Mouse (Mus musculus): ENCODE data around the gene Fam207a. TPM values are rescaled to one million over a fixed set of nuclear protein-coding genes. Genes with fewer than 3 reads are reported as not detected.

The Fam207a gene
- polyA plus RNA-seq, 2 experiments = 13.9 to 16.7 TPM

GRCm38 (mm10) chr10:77531026-77532019 is 15.7 kb upstream of the Fam207a start:
- peak overlapping the region; percentile 33; the same call in 1 of the 2 replicates for H3K4me2 ChIP-seq (ENCODE audit: low read depth)
- peak overlapping the region; percentile 22 to 47; a peak in 3 of 4 replicates for H3K4me3 ChIP-seq (ENCODE audit: insufficient read depth in 1 of 2, low read depth in 2 of 2, low read length in 2 of 2)
- H3K4me1 ChIP-seq (replicated peaks; ENCODE audit: control insufficient read depth in 2 of 2, insufficient read depth in 2 of 2, low read length in 1 of 2) = peaks cover 10 to 35% of the 10 kb centered on the region in 2 experiments
- no peaks in the 10 kb centered on the region for H3K36me3 ChIP-seq (replicated peaks; ENCODE audit: control insufficient read depth, insufficient read depth, low read depth)
- no peak for DNase-seq (ENCODE audit: low read depth in 3 of 3, low spot score in 3 of 3)
- H3K9me3 ChIP-seq (ENCODE audit: control insufficient read depth, low read length) = no peaks in the 10 kb centered on the region
- peak; percentile 59 for ATAC-seq (ENCODE audit: insufficient read depth)
- WGBS (ENCODE audit: insufficient replicate concordance) = 28% methylated on average over 6 of the region's 6 CpGs
- TF ChIP-seq EP300 (IDR thresholded peaks at IDR 0.05; ENCODE audit: low read depth) = no peak
- TF ChIP-seq CTCF (IDR thresholded peaks at IDR 0.05; ENCODE audit: low read depth) = no peak
- no peak overlapping the region for H3K27ac ChIP-seq
- H3K27me3 ChIP-seq (ENCODE audit: control insufficient read depth, insufficient read depth, low read length) = no peaks in the 10 kb centered on the region
- H3K9ac ChIP-seq (replicated peaks) = no peak overlapping the region

- Histone ChIP-seq H3K4me3 (ENCODE audit: insufficient read depth in 1 of 2, low read depth in 2 of 2, low read length in 2 of 2) (peak within 1 kb of the TSS; percentile 22 to 47), H3K27ac (no peak within 1 kb of the TSS), H3K4me1 (replicated peaks; ENCODE audit: control insufficient read depth in 2 of 2, insufficient read depth in 2 of 2, low read length in 1 of 2) (peaks cover 10 to 35% of the 10 kb centered on the region in 2 experiments), H3K9me3 (ENCODE audit: control insufficient read depth, low read length) (no peaks in the 10 kb centered on the region), H3K9ac (replicated peaks) (peak within 1 kb of the TSS; percentile 20; the same call in 1 of the 2 replicates), H3K4me2 (ENCODE audit: low read depth) (peak within 1 kb of the TSS; percentile 33), H3K27me3 (ENCODE audit: control insufficient read depth, insufficient read depth, low read length) (no peaks in the 10 kb centered on the region), H3K36me3 (replicated peaks; ENCODE audit: control insufficient read depth, insufficient read depth, low read depth) (no peaks in the 10 kb centered on the region)
- DNase-seq (ENCODE audit: low read depth in 3 of 3, low spot score in 3 of 3) = no peak
- TF ChIP-seq EP300 (IDR thresholded peaks at IDR 0.05; ENCODE audit: low read depth) (no peak), CTCF (IDR thresholded peaks at IDR 0.05; ENCODE audit: low read depth) (no peak)
- WGBS (ENCODE audit: insufficient replicate concordance) = 17% methylated on average over 9 of the region's 9 CpGs
- ATAC-seq (ENCODE audit: insufficient read depth) = 0 out of 2 replicates have a peak, but pooled peaks have one; percentile 20
Observed at GRCm38 (mm10) chr10:77530140-77530539, 14.6 kb upstream of the Fam207a start, which contains the start of gene Itgb2. Gene Itgb2, plus strand, starts transcription at chr10:77530252.

GRCm38 (mm10) chr10:77528634-77529033 is 13.0 kb upstream of the Fam207a start:
- 53% methylated on average over 6 of the region's 6 CpGs for WGBS (ENCODE audit: insufficient replicate concordance)
- Histone ChIP-seq H3K4me3 (ENCODE audit: insufficient read depth in 1 of 2, low read depth in 2 of 2, low read length in 2 of 2) (no peak overlapping the region), H3K27ac (no peak overlapping the region), H3K9me3 (ENCODE audit: control insufficient read depth, low read length) (no peaks in the 10 kb centered on the region), H3K4me2 (ENCODE audit: low read depth) (no peak overlapping the region), H3K36me3 (replicated peaks; ENCODE audit: control insufficient read depth, insufficient read depth, low read depth) (no peaks in the 10 kb centered on the region), H3K9ac (replicated peaks) (no peak overlapping the region), H3K4me1 (replicated peaks; ENCODE audit: control insufficient read depth in 2 of 2, insufficient read depth in 2 of 2, low read length in 1 of 2) (peaks cover 10 to 31% of the 10 kb centered on the region in 2 experiments), H3K27me3 (ENCODE audit: control insufficient read depth, insufficient read depth, low read length) (no peaks in the 10 kb centered on the region)
- ATAC-seq (ENCODE audit: insufficient read depth) (peak; percentile 44; the same call in 1 of the 2 replicates), DNase-seq (ENCODE audit: low read depth in 3 of 3, low spot score in 3 of 3) (no peak)
- TF ChIP-seq CTCF (IDR thresholded peaks at IDR 0.05; ENCODE audit: low read depth) = no peak
- TF ChIP-seq EP300 (IDR thresholded peaks at IDR 0.05; ENCODE audit: low read depth) = no peak

- no peak for DNase-seq (ENCODE audit: low read depth in 3 of 3, low spot score in 3 of 3)
- ATAC-seq (ENCODE audit: insufficient read depth) = no peak
- Histone ChIP-seq H3K4me3 (ENCODE audit: insufficient read depth in 1 of 2, low read depth in 2 of 2, low read length in 2 of 2) (no peak overlapping the region), H3K9me3 (ENCODE audit: control insufficient read depth, low read length) (no peaks in the 10 kb centered on the region), H3K27ac (no peak overlapping the region), H3K9ac (replicated peaks) (no peak overlapping the region), H3K27me3 (ENCODE audit: control insufficient read depth, insufficient read depth, low read length) (no peaks in the 10 kb centered on the region), H3K4me2 (ENCODE audit: low read depth) (no peak overlapping the region), H3K36me3 (replicated peaks; ENCODE audit: control insufficient read depth, insufficient read depth, low read depth) (no peaks in the 10 kb centered on the region), H3K4me1 (replicated peaks; ENCODE audit: control insufficient read depth in 2 of 2, insufficient read depth in 2 of 2, low read length in 1 of 2) (peaks cover 7 to 30% of the 10 kb centered on the region in 2 experiments; a peak in 3 of 4 replicates)
- WGBS (ENCODE audit: insufficient replicate concordance) = 73% methylated on average over 2 of the region's 2 CpGs
- TF ChIP-seq CTCF (IDR thresholded peaks at IDR 0.05; ENCODE audit: low read depth) (no peak), EP300 (IDR thresholded peaks at IDR 0.05; ENCODE audit: low read depth) (no peak)
Observed at GRCm38 (mm10) chr10:77526488-77526887, 10.9 kb upstream of the Fam207a start.

DNA sequence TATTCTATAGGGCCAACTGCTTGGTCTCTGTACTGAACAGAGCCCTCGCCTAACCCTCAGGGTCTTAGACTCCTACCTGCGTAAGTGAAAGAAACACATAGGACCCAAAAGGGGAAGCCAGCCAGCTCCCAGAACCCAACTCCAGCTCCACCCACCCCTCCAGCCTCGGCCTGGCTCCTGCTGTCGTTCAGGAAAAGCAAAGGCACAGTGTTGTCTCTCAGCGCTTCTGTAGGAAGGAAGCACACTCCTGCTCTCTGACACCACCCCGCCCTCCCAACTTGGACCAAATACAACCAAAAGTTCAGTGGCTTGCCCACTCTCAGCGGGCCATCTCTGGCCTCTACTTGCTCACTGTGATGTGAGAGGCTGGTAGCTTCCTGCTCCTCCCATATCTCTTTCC is 7.7 kb upstream of the Fam207a start:
- no peak overlapping the region for H3K4me2 ChIP-seq (ENCODE audit: low read depth)
- H3K4me1 ChIP-seq (replicated peaks; ENCODE audit: control insufficient read depth in 2 of 2, insufficient read depth in 2 of 2, low read length in 1 of 2) = peaks cover 0 to 8% of the 10 kb centered on the region in 2 experiments; a peak in 2 of 4 replicates
- 15% methylated on average over 7 of the region's 7 CpGs for WGBS (ENCODE audit: insufficient replicate concordance)
- H3K36me3 ChIP-seq (replicated peaks; ENCODE audit: control insufficient read depth, insufficient read depth, low read depth) = no peaks in the 10 kb centered on the region
- H3K9ac ChIP-seq (replicated peaks) = no peak overlapping the region
- H3K4me3 ChIP-seq (ENCODE audit: insufficient read depth in 1 of 2, low read depth in 2 of 2, low read length in 2 of 2) = no peak overlapping the region
- no peak overlapping the region for H3K27ac ChIP-seq
- no peak for ATAC-seq (ENCODE audit: insufficient read depth)
- no peak for DNase-seq (ENCODE audit: low read depth in 3 of 3, low spot score in 3 of 3)
- H3K9me3 ChIP-seq (ENCODE audit: control insufficient read depth, low read length) = no peaks in the 10 kb centered on the region
- no peak for TF ChIP-seq EP300 (IDR thresholded peaks at IDR 0.05; ENCODE audit: low read depth)
- no peak for TF ChIP-seq CTCF (IDR thresholded peaks at IDR 0.05; ENCODE audit: low read depth)
- H3K27me3 ChIP-seq (ENCODE audit: control insufficient read depth, insufficient read depth, low read length) = no peaks in the 10 kb centered on the region
